Mouse (Mus musculus) embryo, embryonic 11 days (tissue): ENCODE data around the gene Rhoc.
"Not testable (repeated sequence)": the region's sequence is repeated elsewhere in the genome, so short reads cannot be mapped to it uniquely, and the experiment has no call there.

Experiments used
- DNase-seq: peaks from one replicate; pipeline ENCODE4 v3.0.0-alpha.2; 2015

Gene Rhoc

DNA sequence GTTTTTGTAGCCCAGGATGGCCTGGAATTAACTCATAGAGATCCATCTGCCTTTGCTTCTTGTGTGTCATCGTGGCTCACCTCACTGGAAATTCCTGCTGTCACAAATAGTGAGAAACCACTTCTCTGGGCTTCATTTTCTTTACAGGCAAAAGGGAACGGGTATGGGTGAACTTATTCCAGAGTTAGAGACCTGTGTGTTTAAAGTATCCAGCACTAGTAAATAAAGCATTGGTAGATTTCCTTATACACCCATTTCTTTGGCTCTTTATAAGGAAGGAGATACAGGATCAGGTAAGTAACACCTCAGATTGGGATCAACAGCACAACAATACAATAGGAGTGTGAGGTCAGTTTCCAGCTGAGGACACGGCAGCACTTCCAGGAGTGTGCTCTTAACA, at the start of gene Rhoc:
Gene Rhoc, plus strand, starts transcription at position 301 of the 400 bp plus-strand sequence.
- DNase-seq = no peak

DNA sequence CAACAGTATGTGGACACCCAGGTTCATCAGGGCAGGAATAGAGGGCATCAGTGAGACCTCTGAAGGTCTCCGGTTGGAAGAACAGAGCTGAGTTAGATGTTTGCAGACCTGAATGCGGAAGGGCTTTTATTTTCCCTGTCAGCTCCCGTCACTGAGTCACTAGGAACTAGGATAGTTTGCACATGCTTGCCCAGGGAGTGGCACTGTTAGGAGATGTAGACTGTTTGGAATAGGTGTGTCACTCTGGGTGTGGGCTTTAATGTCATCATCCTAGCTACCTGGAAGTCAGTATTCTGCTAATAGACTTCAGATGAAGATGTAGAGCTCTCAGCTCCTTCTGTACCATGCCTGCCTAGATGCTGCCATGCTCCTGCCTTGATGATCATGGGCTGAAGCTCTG, 46.2 kb upstream of the Rhoc start:
- DNase-seq = no peak

- DNase-seq = no peak
Measured at GRCm38 (mm10) chr3:104743161-104743560, 45.0 kb upstream of the Rhoc start.

DNA sequence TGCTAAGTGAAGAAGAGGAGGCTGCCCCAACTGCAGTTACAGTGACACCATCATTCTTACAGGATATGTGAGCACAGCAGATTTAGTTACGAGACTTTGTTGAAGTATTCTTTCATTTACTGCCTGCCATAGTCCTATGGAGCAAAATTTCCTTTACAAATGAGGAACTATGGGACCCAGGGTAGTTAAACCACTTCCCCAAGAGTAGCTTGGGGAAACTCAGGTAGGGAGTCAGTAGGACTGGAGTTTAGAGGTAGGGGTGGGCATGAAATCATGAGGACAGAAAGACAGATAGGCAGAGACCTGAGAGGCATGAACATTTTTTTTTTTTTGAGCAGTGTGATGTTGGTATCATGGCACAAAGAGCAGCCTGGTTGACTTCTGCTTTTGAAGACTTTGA, 44.3 kb upstream of the Rhoc start:
- no peak for DNase-seq

GRCm38 (mm10) chr3:104752845-104753244, 35.3 kb upstream of the Rhoc start:
- DNase-seq = peak; percentile 59

DNA sequence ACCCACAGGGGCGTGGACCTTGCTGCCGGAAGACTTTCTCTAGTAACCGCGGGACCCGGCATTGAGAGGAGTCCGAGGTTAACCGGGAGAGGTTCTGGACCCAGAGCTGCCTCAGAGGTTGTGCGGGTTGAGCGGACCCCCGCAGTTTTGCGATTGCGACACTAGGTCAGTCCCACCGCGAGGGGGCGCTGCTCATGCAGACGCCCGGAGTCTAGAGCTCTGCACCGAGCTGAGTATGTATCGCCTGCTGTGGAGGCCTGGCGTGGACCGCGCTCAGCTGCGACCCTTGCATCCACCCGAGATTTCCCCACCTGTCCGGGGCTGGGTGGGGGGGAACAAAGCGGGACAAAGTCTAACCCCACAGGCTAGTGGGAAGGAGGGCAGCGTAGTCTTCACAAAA, 29.8 kb upstream of the Rhoc start:
- peak; percentile 92 for DNase-seq

GRCm38 (mm10) chr3:104758869-104759268, 29.3 kb upstream of the Rhoc start:
- no peak for DNase-seq

GRCm38 (mm10) chr3:104762103-104762863, 25.9 kb upstream of the Rhoc start:
- not testable (repeated sequence) for DNase-seq

DNA sequence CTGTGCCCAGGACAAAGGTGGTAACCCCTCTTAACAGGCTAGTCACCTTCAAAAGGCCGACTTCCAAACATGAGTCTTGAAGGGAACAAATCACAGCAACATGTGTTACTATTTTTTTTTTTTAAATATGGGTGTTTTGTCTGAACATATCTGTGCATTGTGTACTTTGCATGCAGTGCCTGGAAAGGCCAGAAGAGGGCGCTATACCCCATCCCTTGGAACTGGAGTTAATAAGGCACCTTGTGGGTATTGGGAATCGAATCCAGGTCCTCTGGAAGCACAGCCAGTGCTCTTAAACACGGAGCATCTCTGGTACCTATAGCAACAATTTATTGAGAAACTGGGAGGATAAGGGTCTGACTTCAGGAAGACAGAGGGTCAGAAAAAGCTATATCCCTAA, 23.2 kb upstream of the Rhoc start:
- no peak for DNase-seq

DNA sequence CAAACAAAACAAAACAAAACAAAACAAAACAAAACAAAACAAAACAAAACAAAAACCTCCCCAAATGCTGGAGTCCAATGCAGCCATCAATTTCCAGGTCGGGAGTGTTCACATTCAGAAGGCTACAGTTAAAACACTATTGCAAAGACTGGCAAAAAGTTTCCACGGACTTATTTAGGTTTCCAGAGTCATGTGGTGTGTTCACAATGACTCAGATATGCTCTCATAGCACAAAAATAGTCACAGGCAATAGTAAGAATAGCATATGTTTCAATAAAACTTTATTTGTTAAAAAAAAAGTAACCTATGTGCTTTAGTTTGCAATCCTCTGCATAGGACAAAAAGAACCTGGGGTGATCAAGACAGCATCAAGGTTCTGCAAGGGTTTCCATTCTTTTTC, 21.0 kb upstream of the Rhoc start:
- DNase-seq = no peak

GRCm38 (mm10) chr3:104767716-104768115, 20.5 kb upstream of the Rhoc start:
- no peak for DNase-seq

DNA sequence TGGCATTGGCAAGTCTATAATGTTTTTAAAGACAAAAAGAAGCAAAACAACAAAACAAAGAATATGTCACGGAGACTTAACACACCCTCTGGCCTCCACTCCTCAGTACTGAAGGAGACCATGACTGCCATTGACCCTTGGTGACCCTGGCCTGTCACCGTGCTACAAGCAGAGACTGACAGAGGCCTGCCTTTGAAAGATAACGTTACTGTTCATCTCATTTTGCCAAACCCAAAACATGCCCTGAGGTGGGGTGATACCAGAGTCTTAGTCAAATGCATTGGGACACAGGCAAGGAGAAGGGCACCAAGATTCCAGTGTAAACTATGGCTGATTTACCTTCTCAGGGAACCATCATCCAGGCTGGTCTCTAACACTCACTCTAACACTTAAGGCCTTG, 19.0 kb upstream of the Rhoc start:
- no peak for DNase-seq

- peak; percentile 52 for DNase-seq
Measured at GRCm38 (mm10) chr3:104770035-104770434, 18.1 kb upstream of the Rhoc start.

- DNase-seq = peak; percentile 36
Measured at GRCm38 (mm10) chr3:104770918-104771317, 17.3 kb upstream of the Rhoc start.

DNA sequence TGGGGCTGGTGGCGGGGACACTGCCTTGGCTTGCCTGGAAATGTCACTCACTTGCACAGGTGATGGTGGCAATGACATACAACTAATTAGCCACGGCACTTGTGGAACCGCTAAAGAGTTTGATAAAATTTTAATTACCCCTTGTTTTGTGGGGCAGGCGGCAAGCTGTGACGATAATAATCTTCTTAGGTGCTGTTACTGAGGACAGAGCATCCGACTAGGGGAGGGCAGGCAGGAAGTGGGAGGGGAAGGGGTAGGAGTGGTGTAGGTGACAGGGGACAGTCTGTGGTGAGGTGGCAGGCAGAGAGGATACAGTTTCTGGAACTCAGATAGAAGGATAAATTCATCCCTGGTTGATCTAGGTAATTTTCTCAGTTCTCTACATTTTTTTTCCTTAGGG, 16.7 kb upstream of the Rhoc start:
- no peak for DNase-seq

DNA sequence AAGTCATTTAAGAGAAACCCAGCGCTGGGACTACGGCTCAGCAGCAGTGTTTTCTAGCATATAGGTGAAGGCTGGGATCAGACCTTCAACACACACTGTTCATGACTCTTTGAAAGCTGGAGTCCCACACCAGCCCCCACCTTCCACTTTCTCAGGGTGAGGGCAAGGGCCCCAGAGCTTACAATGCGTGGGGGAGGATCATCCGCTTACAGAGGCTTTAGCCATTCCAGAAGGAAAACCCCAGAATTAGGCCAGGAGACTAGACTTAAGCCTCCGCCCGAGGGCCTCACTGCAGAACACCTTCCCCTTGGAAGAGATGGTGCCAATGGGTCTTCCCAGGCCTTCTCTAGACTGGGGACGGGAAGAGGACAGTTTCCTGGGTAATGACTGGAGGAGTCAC, 14.9 kb upstream of the Rhoc start:
- DNase-seq = no peak

GRCm38 (mm10) chr3:104777342-104777741, 10.8 kb upstream of the Rhoc start:
- peak; percentile 84 for DNase-seq

DNA sequence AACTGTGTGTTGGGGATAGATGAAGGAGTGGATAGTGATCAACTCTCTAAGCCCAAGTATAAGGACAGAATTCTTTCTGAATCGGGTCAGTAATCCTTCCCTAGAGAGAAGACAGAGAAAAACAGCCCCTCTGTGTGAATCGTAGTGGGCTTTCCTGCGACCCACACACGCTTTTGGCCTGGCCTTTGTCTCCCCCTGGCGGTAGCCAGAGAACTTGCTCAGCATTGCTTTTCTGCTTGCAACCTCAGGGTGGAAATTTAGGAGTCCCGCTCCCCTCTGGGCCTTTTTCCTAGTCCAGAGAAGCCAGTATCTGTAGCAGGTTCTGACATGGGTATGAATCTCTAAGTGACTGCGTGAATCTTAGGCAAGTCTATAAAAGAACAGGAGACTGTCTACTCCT, 8.2 kb upstream of the Rhoc start:
- DNase-seq = peak; percentile 81

GRCm38 (mm10) chr3:104780561-104781420, 7.4 kb upstream of the Rhoc start, which contains the start of gene Ppm1j:
Ppm1j (plus strand) TSS chr3:104781056.
- peak; percentile 76 for DNase-seq

- DNase-seq = peak; percentile 32
Measured at GRCm38 (mm10) chr3:104781471-104781903, 6.7 kb upstream of the Rhoc start, which contains the start of gene Fam19a3. Fam19a3 (minus strand) TSS chr3:104781840.

GRCm38 (mm10) chr3:104782061-104782681, 6.0 kb upstream of the Rhoc start:
- DNase-seq = no peak

DNA sequence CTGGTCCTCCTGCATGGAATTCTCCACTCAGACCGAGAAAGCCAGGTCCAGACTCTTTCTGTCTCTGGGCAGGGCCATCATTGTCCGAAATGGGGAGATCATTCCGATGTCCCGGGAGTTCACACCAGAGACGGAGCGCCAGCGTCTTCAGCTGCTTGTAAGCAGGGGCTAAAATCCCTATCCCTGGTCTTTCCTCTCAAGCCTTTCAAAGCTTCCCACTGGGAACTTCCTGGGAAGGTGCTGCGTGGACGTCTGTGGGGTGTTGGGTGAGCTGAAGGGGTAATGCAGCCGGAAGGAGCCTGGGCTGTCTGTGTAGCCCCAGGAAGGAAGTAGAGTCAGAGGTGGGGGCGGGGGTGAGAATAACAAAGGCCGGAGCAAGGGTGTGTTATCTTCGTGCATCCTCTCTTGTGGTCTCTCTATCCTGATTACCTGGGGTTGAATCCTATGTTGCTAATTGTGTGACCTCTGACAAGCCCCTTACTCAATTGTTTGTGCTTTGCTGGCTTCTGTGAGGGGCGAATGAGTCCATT, 4.1 kb upstream of the Rhoc start:
- no peak for DNase-seq

DNA sequence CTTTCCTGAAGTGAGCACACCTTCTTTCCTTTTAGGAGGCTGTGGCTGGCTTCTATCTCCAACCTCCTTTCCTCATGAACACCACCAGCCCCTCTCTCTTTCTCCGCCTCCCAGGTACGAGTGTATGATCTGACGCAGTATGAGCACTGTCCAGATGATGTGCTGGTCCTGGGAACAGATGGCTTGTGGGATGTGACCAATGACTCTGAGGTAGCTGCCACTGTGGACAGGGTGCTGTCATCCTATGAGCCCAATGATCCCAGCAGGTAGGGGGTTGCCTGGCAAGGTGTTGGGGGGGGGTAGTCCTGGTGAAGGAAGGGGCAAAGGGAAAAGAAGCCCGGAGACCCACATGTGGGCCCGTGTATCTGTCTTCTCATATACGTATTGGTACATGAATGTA, 2.9 kb upstream of the Rhoc start:
- DNase-seq = no peak
